Mouse (Mus musculus): ENCODE measurements around the gene Tnpo1.

DNA sequence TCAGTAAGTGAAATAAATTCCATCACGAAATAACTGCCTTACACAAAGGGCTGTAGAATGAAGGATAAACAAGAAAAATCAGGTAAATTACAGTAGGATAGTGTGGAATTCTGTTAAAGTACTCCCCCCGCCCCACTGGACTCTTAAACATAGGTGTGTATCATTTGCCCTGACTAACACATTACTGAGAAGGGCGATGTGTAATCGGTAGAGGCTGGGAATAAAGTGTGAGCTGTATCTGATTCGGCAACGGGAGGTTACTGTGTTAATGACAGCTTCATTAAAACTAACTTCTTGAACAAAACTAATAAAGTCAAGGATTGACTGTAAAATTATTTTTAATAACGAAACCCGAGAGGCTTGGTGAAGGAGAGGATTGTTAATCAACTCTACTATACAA lies 34.7 kb downstream of the Tnpo1 start:
- TF ChIP-seq POLR2A (IDR thresholded peaks at IDR 0.05; ENCODE audit: borderline replicate concordance, low read depth, low read length) (no peak), CTCF (IDR thresholded peaks at IDR 0.05; ENCODE audit: low read depth, low read length) (no peak)
